Mouse (Mus musculus) forebrain, embryonic 16.5 days (tissue): ENCODE data around the gene Dlx2. TPM values are rescaled to one million over a fixed set of nuclear protein-coding genes. Genes with fewer than 3 reads are reported as not detected.

Experiments used
- ATAC-seq: fragments of 200-750 bp; cut with Nextera tagmentation; 2 replicates; pipeline ENCODE4 v1.8.0; 2017; ENCODE audit warnings: mild to moderate bottlenecking, moderate library complexity
- H3K27ac ChIP-seq: fragments of 300-500 bp; sonication (generic); 2 replicates; pipeline ENCODE4 v1.5.1; 2014; ENCODE audit warnings: low read length, control low read depth
- H3K27me3 ChIP-seq: fragments of 300-500 bp; sonication (generic); replicated peaks from 2 replicates; pipeline ENCODE4 v1.6.1; 2014; ENCODE audit warnings: low read length; ENCODE audit not compliant: control insufficient read depth, insufficient read depth
- H3K36me3 ChIP-seq: fragments of 300-500 bp; sonication (generic); 2 replicates; pipeline ENCODE4 v1.6.1; 2014; ENCODE audit not compliant: control insufficient read depth, insufficient read depth
- H3K4me1 ChIP-seq: fragments of 300-500 bp; sonication (generic); replicated peaks from 2 replicates; pipeline ENCODE4 v1.6.1; 2014; ENCODE audit warnings: low read length; ENCODE audit not compliant: control insufficient read depth, insufficient read depth
- H3K4me2 ChIP-seq: fragments of 300-500 bp; sonication (generic); 2 replicates; pipeline ENCODE4 v1.6.1; 2014; ENCODE audit warnings: mild to moderate bottlenecking, low read length, control low read depth
- H3K4me3 ChIP-seq: fragments of 300-500 bp; sonication (generic); replicated peaks from 2 replicates; pipeline ENCODE4 v1.5.1; 2014; ENCODE audit warnings: mild to moderate bottlenecking, low read length, control low read depth
- H3K9ac ChIP-seq: fragments of 300-500 bp; sonication (generic); replicated peaks from 2 replicates; pipeline ENCODE4 v1.6.1; 2014; ENCODE audit warnings: low read depth, low read length, control low read depth
- H3K9me3 ChIP-seq: fragments of 300-500 bp; sonication (generic); 2 replicates; pipeline ENCODE4 v1.6.1; 2016; ENCODE audit warnings: low read length; ENCODE audit not compliant: control insufficient read depth
- WGBS: fragments of 180-500 bp; shearing (Covaris S2); extraction: QIAGEN DNeasy Blood & Tissue Kit; methylation state at CpG from one replicate; pipeline ENCODE4 v1.1.7; 2014; 5-methylcytosine and 5-hydroxymethylcytosine counted together
- polyA plus RNA-seq: library from polyadenylated mRNA; unstranded; fragments of >200 nt; fragmentation: Nextera tagmentation; extraction: Ambion mirVana; gene quantifications from 2 replicates; pipeline ENCODE4 v1.2.1, GENCODE M21; 2015

Gene Dlx2
- polyA plus RNA-seq, 1 experiment from 2014 or later, result 45.2 TPM

- Histone ChIP-seq H3K4me2 (no peak overlapping the region), H3K4me3 (no peak overlapping the region), H3K27ac (no peak overlapping the region), H3K27me3 (peaks cover 25% of the 10 kb centered on the region), H3K36me3 (no peaks in the 10 kb centered on the region), H3K9ac (no peak overlapping the region), H3K4me1 (peaks cover 8% of the 10 kb centered on the region), H3K9me3 (no peaks in the 10 kb centered on the region)
- no peak for ATAC-seq
- WGBS, result 2% methylated on average over 18 of the region's 18 CpGs
These were observed 5.2 kb upstream of the Dlx2 start for GRCm38 (mm10) chr2:71551704-71552103.

- no peaks in the 10 kb centered on the region for H3K9me3 ChIP-seq
- peaks cover 27% of the 10 kb centered on the region for H3K27me3 ChIP-seq
- H3K36me3 ChIP-seq, result no peaks in the 10 kb centered on the region
- no peak overlapping the region for H3K4me2 ChIP-seq
- H3K4me3 ChIP-seq, result no peak overlapping the region
- WGBS, result 38% methylated on average over 3 of the region's 3 CpGs
- H3K27ac ChIP-seq, result no peak overlapping the region
- H3K9ac ChIP-seq, result no peak overlapping the region
- no peak for ATAC-seq
- peaks cover 22% of the 10 kb centered on the region for H3K4me1 ChIP-seq
These were observed 3.8 kb upstream of the Dlx2 start for GRCm38 (mm10) chr2:71550330-71550729.

GRCm38 (mm10) chr2:71547829-71548228, 1.3 kb upstream of the Dlx2 start:
- peaks cover 28% of the 10 kb centered on the region for H3K27me3 ChIP-seq
- no peak overlapping the region for H3K4me3 ChIP-seq
- no peaks in the 10 kb centered on the region for H3K36me3 ChIP-seq
- under 1% methylated on average over 8 of the region's 8 CpGs for WGBS
- H3K4me1 ChIP-seq, result peaks cover 25% of the 10 kb centered on the region
- H3K9ac ChIP-seq, result no peak overlapping the region
- H3K27ac ChIP-seq, result no peak overlapping the region
- 0 out of 2 replicates have a peak, but pooled peaks have one; percentile 21 for ATAC-seq
- H3K9me3 ChIP-seq, result no peaks in the 10 kb centered on the region
- H3K4me2 ChIP-seq, result no peak overlapping the region; the same call in 1 of the 2 replicates

GRCm38 (mm10) chr2:71545882-71546639, 493 bp downstream of the Dlx2 start:
- H3K36me3 ChIP-seq, result no peaks in the 10 kb centered on the region
- peak overlapping the region; percentile 79 for H3K4me2 ChIP-seq
- under 1% methylated on average over 59 of the region's 59 CpGs for WGBS
- H3K4me3 ChIP-seq, result peak overlapping the region; percentile 57
- H3K27me3 ChIP-seq, result peaks cover 25% of the 10 kb centered on the region
- peaks cover 33% of the 10 kb centered on the region for H3K4me1 ChIP-seq
- peak overlapping the region; percentile 74 for H3K9ac ChIP-seq
- H3K9me3 ChIP-seq, result no peaks in the 10 kb centered on the region
- H3K27ac ChIP-seq, result peak overlapping the region; percentile 92
- peak; percentile 78 for ATAC-seq

- Histone ChIP-seq H3K36me3 (no peaks in the 10 kb centered on the region), H3K27ac (peak overlapping the region; percentile 92), H3K27me3 (peaks cover 21% of the 10 kb centered on the region), H3K4me1 (peaks cover 36% of the 10 kb centered on the region), H3K9me3 (no peaks in the 10 kb centered on the region), H3K4me2 (peak overlapping the region; percentile 79), H3K4me3 (peak overlapping the region; percentile 57), H3K9ac (peak overlapping the region; percentile 74)
- no peak for ATAC-seq
- WGBS, result 2% methylated on average over 32 of the region's 32 CpGs
These were observed 1.1 kb downstream of the Dlx2 start for GRCm38 (mm10) chr2:71545401-71545881.

- H3K36me3 ChIP-seq, result no peaks in the 10 kb centered on the region
- peak overlapping the region; percentile 79 for H3K4me2 ChIP-seq
- H3K27ac ChIP-seq, result peak overlapping the region; percentile 92
- H3K9ac ChIP-seq, result peak overlapping the region; percentile 74
- 3% methylated on average over 61 of the region's 61 CpGs for WGBS
- H3K4me3 ChIP-seq, result peak overlapping the region; percentile 57
- H3K27me3 ChIP-seq, result peaks cover 17% of the 10 kb centered on the region; the same call in 1 of the 2 replicates
- H3K4me1 ChIP-seq, result peaks cover 36% of the 10 kb centered on the region
- ATAC-seq, result no peak
- no peaks in the 10 kb centered on the region for H3K9me3 ChIP-seq
These were observed 1.9 kb downstream of the Dlx2 start for GRCm38 (mm10) chr2:71544391-71545285.

- peaks cover 40% of the 10 kb centered on the region for H3K4me1 ChIP-seq
- H3K9me3 ChIP-seq, result no peaks in the 10 kb centered on the region
- H3K4me3 ChIP-seq, result peak overlapping the region; percentile 57
- ATAC-seq, result no peak
- peak overlapping the region; percentile 79 for H3K4me2 ChIP-seq
- peak overlapping the region; percentile 74 for H3K9ac ChIP-seq
- H3K27me3 ChIP-seq, result peaks cover 17% of the 10 kb centered on the region; the same call in 1 of the 2 replicates
- 3% methylated on average over 20 of the region's 20 CpGs for WGBS
- peak overlapping the region; percentile 92 for H3K27ac ChIP-seq
- H3K36me3 ChIP-seq, result no peaks in the 10 kb centered on the region
These were observed 2.6 kb downstream of the Dlx2 start for GRCm38 (mm10) chr2:71543948-71544347.

GRCm38 (mm10) chr2:71543531-71543930, 3.0 kb downstream of the Dlx2 start:
- H3K9ac ChIP-seq, result peak overlapping the region; percentile 74
- H3K4me3 ChIP-seq, result peak overlapping the region; percentile 57
- H3K4me2 ChIP-seq, result peak overlapping the region; percentile 79
- ATAC-seq, result no peak
- H3K36me3 ChIP-seq, result no peaks in the 10 kb centered on the region
- peak overlapping the region; percentile 93 for H3K27ac ChIP-seq
- peaks cover 20% of the 10 kb centered on the region; the same call in 1 of the 2 replicates for H3K27me3 ChIP-seq
- WGBS, result 7% methylated on average over 9 of the region's 9 CpGs
- H3K9me3 ChIP-seq, result no peaks in the 10 kb centered on the region
- H3K4me1 ChIP-seq, result peaks cover 41% of the 10 kb centered on the region

GRCm38 (mm10) chr2:71542816-71543301, 3.7 kb downstream of the Dlx2 start:
- peaks cover 38% of the 10 kb centered on the region for H3K4me1 ChIP-seq
- no peaks in the 10 kb centered on the region for H3K36me3 ChIP-seq
- peaks cover 21% of the 10 kb centered on the region; the same call in 1 of the 2 replicates for H3K27me3 ChIP-seq
- peak overlapping the region; percentile 66 for H3K9ac ChIP-seq
- peak overlapping the region; percentile 93 for H3K27ac ChIP-seq
- H3K4me3 ChIP-seq, result peak overlapping the region; percentile 57
- H3K4me2 ChIP-seq, result peak overlapping the region; percentile 79
- no peaks in the 10 kb centered on the region for H3K9me3 ChIP-seq
- WGBS, result 1% methylated on average over 29 of the region's 30 CpGs
- ATAC-seq, result peak; percentile 2; the same call in 1 of the 2 replicates
